Mouse (Mus musculus) forebrain, embryonic 16.5 days (tissue): ENCODE measurements around the gene Aff1. TPM values are rescaled to one million over a fixed set of nuclear protein-coding genes. Genes with fewer than 3 reads are reported as not detected.

ENCODE experiments used
- ATAC-seq: fragments of 200-750 bp; cut with Nextera tagmentation; 2 replicates; pipeline ENCODE4 v1.8.0; 2017; ENCODE audit warnings: mild to moderate bottlenecking, moderate library complexity
- H3K27ac ChIP-seq: fragments of 300-500 bp; sonication (generic); 2 replicates; pipeline ENCODE4 v1.5.1; 2014; ENCODE audit warnings: low read length, control low read depth
- H3K27me3 ChIP-seq: fragments of 300-500 bp; sonication (generic); replicated peaks from 2 replicates; pipeline ENCODE4 v1.6.1; 2014; ENCODE audit warnings: low read length; ENCODE audit not compliant: control insufficient read depth, insufficient read depth
- H3K36me3 ChIP-seq: fragments of 300-500 bp; sonication (generic); 2 replicates; pipeline ENCODE4 v1.6.1; 2014; ENCODE audit not compliant: control insufficient read depth, insufficient read depth
- H3K4me1 ChIP-seq: fragments of 300-500 bp; sonication (generic); replicated peaks from 2 replicates; pipeline ENCODE4 v1.6.1; 2014; ENCODE audit warnings: low read length; ENCODE audit not compliant: control insufficient read depth, insufficient read depth
- H3K4me2 ChIP-seq: fragments of 300-500 bp; sonication (generic); 2 replicates; pipeline ENCODE4 v1.6.1; 2014; ENCODE audit warnings: mild to moderate bottlenecking, low read length, control low read depth
- H3K4me3 ChIP-seq: fragments of 300-500 bp; sonication (generic); replicated peaks from 2 replicates; pipeline ENCODE4 v1.5.1; 2014; ENCODE audit warnings: mild to moderate bottlenecking, low read length, control low read depth
- H3K9ac ChIP-seq: fragments of 300-500 bp; sonication (generic); replicated peaks from 2 replicates; pipeline ENCODE4 v1.6.1; 2014; ENCODE audit warnings: low read depth, low read length, control low read depth
- H3K9me3 ChIP-seq: fragments of 300-500 bp; sonication (generic); 2 replicates; pipeline ENCODE4 v1.6.1; 2016; ENCODE audit warnings: low read length; ENCODE audit not compliant: control insufficient read depth
- WGBS: fragments of 180-500 bp; shearing (Covaris S2); extraction: QIAGEN DNeasy Blood & Tissue Kit; methylation state at CpG from one replicate; pipeline ENCODE4 v1.1.7; 2014; 5-methylcytosine and 5-hydroxymethylcytosine counted together
- polyA plus RNA-seq: library from polyadenylated mRNA; unstranded; fragments of >200 nt; fragmentation: Nextera tagmentation; extraction: Ambion mirVana; gene quantifications from 2 replicates; pipeline ENCODE4 v1.2.1, GENCODE M21; 2015

Aff1 gene
- polyA plus RNA-seq, 1 experiment from 2014 or later = 1.5 TPM

DNA sequence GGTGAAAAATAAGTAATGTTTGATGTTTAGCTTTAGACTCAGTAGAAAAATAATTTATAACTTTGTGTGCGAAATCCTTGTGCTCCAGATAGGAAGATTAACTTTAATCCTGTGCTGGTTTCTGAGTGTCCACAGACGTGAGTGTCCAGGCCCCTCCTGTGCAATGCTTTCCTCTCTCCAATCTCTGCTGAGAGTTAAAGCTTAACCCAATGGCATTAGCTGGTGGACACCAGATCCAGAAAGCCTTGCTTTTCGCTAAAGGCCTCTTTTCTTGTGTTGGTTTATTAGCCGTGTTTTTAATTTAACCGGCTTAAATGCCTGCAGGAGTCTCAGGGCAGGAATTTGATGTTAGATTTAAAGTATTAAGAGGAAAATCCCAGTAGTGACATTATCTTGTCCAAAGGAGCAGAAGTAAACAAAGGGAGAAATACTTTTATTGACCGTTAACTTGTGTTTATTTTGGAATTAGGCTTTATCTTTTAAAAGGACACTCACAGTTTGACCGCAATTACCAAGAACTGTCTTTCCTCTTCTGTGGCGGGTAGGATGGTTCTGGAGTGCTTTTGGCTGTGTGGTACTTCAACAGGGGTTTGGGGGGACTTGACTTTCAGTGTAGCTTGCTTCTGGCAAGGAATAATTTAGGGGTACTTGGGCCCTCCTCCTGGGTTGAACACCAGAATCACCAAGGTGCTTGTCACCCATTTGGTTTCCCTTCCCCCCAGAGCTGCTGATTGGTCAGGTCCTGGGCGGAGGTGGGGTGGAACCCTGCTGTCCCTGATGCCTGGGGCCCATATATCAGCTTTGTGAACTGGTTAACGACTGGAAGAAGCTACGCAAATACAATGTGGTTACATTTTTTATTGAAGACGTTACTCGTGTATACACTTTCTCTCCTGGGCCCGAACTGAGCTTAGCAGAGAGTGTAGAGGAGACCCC is 67.6 kb downstream of the Aff1 start:
- H3K9me3 ChIP-seq = no peaks in the 10 kb centered on the region
- peak overlapping the region; percentile 7; the same call in 1 of the 2 replicates for H3K9ac ChIP-seq
- WGBS = 47% methylated on average over 14 of the region's 14 CpGs
- H3K4me2 ChIP-seq = peak overlapping the region; percentile 53
- H3K27me3 ChIP-seq = 0 out of 2 replicates have a peak, but pooled peaks cover 3% of the 10 kb centered on the region
- peak overlapping the region; percentile 26 for H3K4me3 ChIP-seq
- peaks cover 14% of the 10 kb centered on the region for H3K4me1 ChIP-seq
- H3K36me3 ChIP-seq = no peaks in the 10 kb centered on the region
- H3K27ac ChIP-seq = peak overlapping the region; percentile 3; the same call in 1 of the 2 replicates
- ATAC-seq = no peak

DNA sequence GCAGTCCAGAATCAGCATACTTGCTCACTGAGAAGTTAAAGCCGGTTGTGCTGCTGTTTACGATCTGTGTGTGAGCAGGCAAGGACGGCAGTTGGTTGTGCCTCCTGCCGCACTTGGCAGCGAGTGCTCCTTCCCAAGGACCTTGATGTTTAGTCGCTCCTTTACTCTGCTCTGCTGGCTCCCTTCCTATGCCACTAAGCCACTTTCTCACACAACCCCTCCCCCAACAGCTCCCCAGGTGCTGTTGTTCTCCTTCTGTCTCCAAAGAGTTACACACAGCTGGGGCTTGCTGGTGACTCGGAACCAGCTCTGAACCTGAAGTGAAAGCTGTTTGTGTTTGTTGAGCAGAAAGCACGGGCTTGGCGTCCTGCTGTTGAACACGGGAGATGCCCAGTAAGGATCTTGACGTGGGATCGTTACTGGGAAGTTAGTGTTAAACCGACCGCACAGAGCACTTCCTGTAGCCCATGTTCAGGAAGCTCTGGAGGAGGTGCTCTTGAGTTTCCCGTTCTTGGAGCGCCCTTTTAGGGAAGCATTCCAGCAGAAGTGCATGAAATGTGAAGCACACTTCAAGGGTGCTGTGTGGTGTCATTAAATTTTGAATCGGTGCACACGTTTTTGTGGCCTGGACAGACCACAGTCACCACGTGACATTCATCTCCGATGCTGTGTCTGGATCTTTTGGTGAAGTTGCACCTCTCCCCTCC is 68.4 kb downstream of the Aff1 start:
- Histone ChIP-seq H3K36me3 (no peaks in the 10 kb centered on the region), H3K9me3 (no peaks in the 10 kb centered on the region; the same call in 1 of the 2 replicates), H3K4me2 (peak overlapping the region; percentile 53), H3K4me3 (peak overlapping the region; percentile 26), H3K27me3 (0 out of 2 replicates have a peak, but pooled peaks cover 3% of the 10 kb centered on the region), H3K9ac (peak overlapping the region; percentile 7; the same call in 1 of the 2 replicates), H3K27ac (peak overlapping the region; percentile 3; the same call in 1 of the 2 replicates), H3K4me1 (peaks cover 12% of the 10 kb centered on the region)
- 3% methylated on average over 20 of the region's 20 CpGs for WGBS
- ATAC-seq = peak; percentile 78

DNA sequence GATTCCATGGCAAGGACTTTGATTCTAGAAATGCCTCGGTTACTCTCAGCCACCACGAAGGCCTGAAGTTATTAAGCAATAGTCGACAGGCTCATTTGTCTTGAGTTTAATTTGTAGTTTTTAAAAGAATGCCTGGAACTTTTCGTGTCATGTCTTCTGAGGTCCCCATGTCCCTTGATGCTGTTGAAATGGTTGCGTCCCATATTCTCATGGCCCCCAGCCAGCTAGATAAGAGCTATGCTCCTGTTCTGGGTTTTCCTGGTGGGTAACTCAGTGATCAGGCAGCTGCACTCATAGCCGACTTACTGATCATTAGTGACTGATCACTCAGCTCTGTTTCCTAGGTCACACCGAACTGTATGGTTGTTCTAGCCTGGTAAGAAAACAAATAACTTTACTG is 69.6 kb downstream of the Aff1 start:
- no peak overlapping the region for H3K4me3 ChIP-seq

DNA sequence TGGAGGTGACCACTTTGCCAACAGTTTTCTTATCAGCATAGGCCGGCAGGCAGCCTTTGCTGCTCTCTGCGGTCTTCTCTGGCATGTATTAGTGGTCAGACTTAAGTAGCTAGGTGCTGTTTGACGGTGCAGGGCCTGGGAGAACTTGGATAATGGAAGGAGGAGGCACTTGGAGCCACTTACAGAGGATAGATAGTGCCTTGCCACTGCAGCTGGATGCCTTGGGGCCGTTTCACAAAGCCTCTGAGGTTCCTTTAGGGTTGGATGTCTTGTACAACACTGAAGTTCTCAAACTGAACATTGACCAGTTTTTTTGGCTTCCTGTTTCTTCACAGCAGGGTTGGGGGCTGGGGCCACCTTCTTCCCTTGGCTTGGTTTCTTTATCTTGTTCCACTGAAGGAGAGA is 70.7 kb downstream of the Aff1 start:
- H3K27ac ChIP-seq = no peak overlapping the region
- H3K4me3 ChIP-seq = no peak overlapping the region
- peaks cover 12% of the 10 kb centered on the region for H3K4me1 ChIP-seq
- H3K27me3 ChIP-seq = no peaks in the 10 kb centered on the region
- no peak overlapping the region for H3K9ac ChIP-seq
- H3K4me2 ChIP-seq = no peak overlapping the region
- WGBS = 89% methylated on average over 4 of the region's 4 CpGs
- H3K36me3 ChIP-seq = peaks cover 2% of the 10 kb centered on the region; the same call in 1 of the 2 replicates
- ATAC-seq = no peak
- H3K9me3 ChIP-seq = peaks cover 5% of the 10 kb centered on the region

More for the DNA sequence above, 69.6 kb downstream of the Aff1 start:
- 85% methylated on average over 7 of the region's 7 CpGs for WGBS
- Histone ChIP-seq H3K9me3 (peaks cover 5% of the 10 kb centered on the region), H3K4me2 (no peak overlapping the region), H3K4me1 (peaks cover 12% of the 10 kb centered on the region), H3K36me3 (peaks cover 2% of the 10 kb centered on the region; the same call in 1 of the 2 replicates), H3K27me3 (no peaks in the 10 kb centered on the region), H3K9ac (no peak overlapping the region), H3K27ac (no peak overlapping the region)
- ATAC-seq = no peak

DNA sequence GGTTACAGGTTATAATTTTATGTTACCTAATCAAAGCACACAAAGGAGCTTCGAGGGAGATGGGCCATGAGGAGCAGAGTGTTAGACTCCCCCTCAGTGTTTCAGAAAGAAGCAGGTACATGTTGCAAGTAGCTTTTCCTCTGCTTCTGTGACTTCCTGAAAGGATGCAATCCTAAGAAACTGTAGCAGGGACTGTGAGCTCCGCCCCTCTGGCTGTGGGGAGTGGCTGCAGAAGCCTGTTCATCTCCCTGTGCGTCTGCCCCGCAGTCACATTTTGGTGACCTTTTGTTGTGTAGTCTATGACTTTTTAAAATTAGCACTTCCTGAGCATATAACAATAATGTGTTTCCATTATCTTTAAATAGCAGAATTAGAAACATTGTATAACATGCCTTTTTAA is 73.2 kb downstream of the Aff1 start:
- Histone ChIP-seq H3K4me2 (no peak overlapping the region), H3K4me3 (no peak overlapping the region), H3K4me1 (peaks cover 6% of the 10 kb centered on the region), H3K9me3 (peaks cover 5% of the 10 kb centered on the region), H3K9ac (no peak overlapping the region), H3K27ac (no peak overlapping the region), H3K27me3 (no peaks in the 10 kb centered on the region), H3K36me3 (peaks cover 2% of the 10 kb centered on the region; the same call in 1 of the 2 replicates)
- ATAC-seq = no peak
- WGBS = 96% methylated on average over 4 of the region's 4 CpGs

DNA sequence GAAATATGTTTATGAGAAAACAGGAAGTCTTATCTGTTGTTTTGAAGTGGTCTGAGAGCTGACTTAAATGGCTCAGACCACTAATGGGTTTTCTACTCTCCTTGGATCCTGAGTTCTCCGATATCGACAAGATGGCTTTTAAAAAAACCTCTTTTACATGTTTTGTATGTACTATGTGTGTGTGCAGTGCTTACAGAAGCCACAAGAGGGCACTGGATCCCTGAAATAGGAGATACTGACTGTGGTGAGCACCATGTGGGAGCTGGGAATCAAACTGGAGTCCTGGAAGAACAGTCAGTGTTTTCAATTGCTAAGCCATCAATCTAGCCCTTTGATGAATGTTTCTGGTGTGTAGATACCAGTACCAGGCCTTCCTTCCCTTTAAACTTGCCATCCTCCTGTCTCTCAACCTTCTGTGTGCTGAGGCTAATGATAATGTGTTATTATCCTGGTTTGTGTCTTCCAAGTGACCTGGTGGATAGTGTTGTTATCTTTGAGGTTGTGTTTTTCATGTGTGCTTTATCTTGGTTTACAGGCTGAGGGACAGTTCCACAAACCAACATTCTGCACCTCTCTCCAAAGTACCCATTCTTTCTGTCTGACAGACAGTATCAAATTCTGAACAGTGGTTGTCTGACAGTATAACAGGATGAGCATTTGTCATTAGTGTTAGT is 73.7 kb downstream of the Aff1 start:
- Histone ChIP-seq H3K9me3 (peaks cover 5% of the 10 kb centered on the region), H3K4me3 (no peak overlapping the region), H3K9ac (no peak overlapping the region), H3K36me3 (peaks cover 2% of the 10 kb centered on the region; the same call in 1 of the 2 replicates), H3K4me2 (no peak overlapping the region), H3K27ac (no peak overlapping the region), H3K27me3 (no peaks in the 10 kb centered on the region), H3K4me1 (peaks cover 1% of the 10 kb centered on the region)
- WGBS = 98% methylated on average over 2 of the region's 2 CpGs
- ATAC-seq = no peak

DNA sequence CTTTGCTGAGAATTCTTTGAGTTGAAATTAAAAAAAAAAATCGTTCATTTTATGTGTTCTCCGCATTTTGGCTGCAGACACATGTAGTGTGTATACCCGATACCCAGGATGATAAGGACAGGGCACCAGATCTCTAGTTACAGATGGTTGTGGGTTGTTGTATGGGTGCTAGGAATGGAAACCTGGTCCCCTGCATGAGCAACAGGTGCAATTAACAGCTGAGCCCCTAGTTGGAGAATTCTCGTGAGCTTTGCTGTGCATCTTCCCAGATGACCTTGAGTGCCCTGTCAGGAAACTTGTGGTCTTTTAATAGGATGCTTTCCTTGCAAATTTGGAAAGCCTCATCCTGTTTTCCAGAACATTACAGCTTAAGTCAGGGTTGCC is 74.2 kb downstream of the Aff1 start:
- no peak overlapping the region for H3K9ac ChIP-seq
- no peaks in the 10 kb centered on the region for H3K27me3 ChIP-seq
- H3K4me2 ChIP-seq = no peak overlapping the region
- H3K36me3 ChIP-seq = peaks cover 2% of the 10 kb centered on the region; the same call in 1 of the 2 replicates
- ATAC-seq = no peak
- H3K4me1 ChIP-seq = no peaks in the 10 kb centered on the region
- no peak overlapping the region for H3K27ac ChIP-seq
- H3K4me3 ChIP-seq = no peak overlapping the region
- 92% methylated on average over 4 of the region's 4 CpGs for WGBS
- peaks cover 5% of the 10 kb centered on the region for H3K9me3 ChIP-seq

DNA sequence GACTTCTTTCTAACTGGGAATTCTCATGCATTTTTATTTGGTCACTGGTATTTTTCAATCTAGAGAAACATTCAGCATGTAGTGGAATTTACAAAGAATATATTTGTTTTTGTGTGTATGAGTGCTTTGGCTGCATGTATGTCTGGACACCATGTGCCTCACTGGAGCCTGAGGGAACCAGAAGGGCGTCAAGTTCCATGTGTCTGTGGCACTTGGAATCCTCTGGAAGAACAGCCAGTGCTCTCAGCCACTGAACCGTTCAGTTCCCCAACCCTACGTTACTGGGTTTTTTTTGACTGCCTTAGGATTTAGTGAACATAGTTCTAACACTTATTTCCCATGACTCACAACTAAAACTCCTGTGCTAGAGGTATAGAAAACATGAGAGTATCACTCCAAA is 76.8 kb downstream of the Aff1 start:
- Histone ChIP-seq H3K36me3 (peaks cover 2% of the 10 kb centered on the region; the same call in 1 of the 2 replicates), H3K27me3 (no peaks in the 10 kb centered on the region), H3K27ac (no peak overlapping the region), H3K9me3 (peaks cover 5% of the 10 kb centered on the region), H3K9ac (no peak overlapping the region), H3K4me2 (no peak overlapping the region), H3K4me1 (peaks cover 17% of the 10 kb centered on the region), H3K4me3 (no peak overlapping the region)
- 93% methylated on average over 3 of the region's 3 CpGs for WGBS
- no peak for ATAC-seq
